Mouse (Mus musculus): ENCODE results near the gene A3galt2. TPM values are rescaled to one million over a fixed set of nuclear protein-coding genes. Genes with fewer than 3 reads are reported as not detected.
A peak's percentile ranks its signal among the peaks of the same experiment; 100 is the strongest.

Gene A3galt2
- polyA plus RNA-seq, 1 experiment = 0.32 TPM

GRCm38 (mm10) chr4:128742379-128742970, 12.7 kb upstream of the A3galt2 start:
- H3K27me3 ChIP-seq (ENCODE audit: control insufficient read depth, insufficient read depth, low read length) = no peaks in the 10 kb centered on the region
- TF ChIP-seq CTCF (IDR thresholded peaks at IDR 0.05; ENCODE audit: extremely low read depth, insufficient read length, insufficient replicate concordance, low read depth, low read length) (no peak), POLR2A (IDR thresholded peaks at IDR 0.05; ENCODE audit: low read depth, low read length) (no peak)
- 83% methylated on average over 10 of the region's 10 CpGs for WGBS
- H3K4me1 ChIP-seq (ENCODE audit: control insufficient read depth, insufficient read depth, insufficient read length, low read length) = peaks cover 8% of the 10 kb centered on the region; the same call in 1 of the 2 replicates
- peaks cover 39% of the 10 kb centered on the region for H3K36me3 ChIP-seq (ENCODE audit: control insufficient read depth, insufficient read depth, low read length)
- H3K27ac ChIP-seq (ENCODE audit: insufficient read depth, low read depth, low read length) = no peak overlapping the region
- H3K4me3 ChIP-seq (ENCODE audit: low read depth, low read length) = no peak overlapping the region

- Histone ChIP-seq H3K4me1 (ENCODE audit: control insufficient read depth, insufficient read depth, insufficient read length, low read length) (peaks cover 3% of the 10 kb centered on the region; the same call in 1 of the 2 replicates), H3K36me3 (ENCODE audit: control insufficient read depth, insufficient read depth, low read length) (peaks cover 46% of the 10 kb centered on the region), H3K27me3 (ENCODE audit: control insufficient read depth, insufficient read depth, low read length) (no peaks in the 10 kb centered on the region), H3K27ac (ENCODE audit: insufficient read depth, low read depth, low read length) (no peak overlapping the region), H3K4me3 (ENCODE audit: low read depth, low read length) (no peak overlapping the region)
- WGBS = 79% methylated on average over 12 of the region's 12 CpGs
- no peak for TF ChIP-seq POLR2A (IDR thresholded peaks at IDR 0.05; ENCODE audit: low read depth, low read length)
These were observed 12.0 kb upstream of the A3galt2 start for GRCm38 (mm10) chr4:128743031-128743626.

GRCm38 (mm10) chr4:128745160-128745559, 10.0 kb upstream of the A3galt2 start:
- Histone ChIP-seq H3K4me3 (ENCODE audit: low read depth, low read length) (no peak overlapping the region), H3K27me3 (ENCODE audit: control insufficient read depth, insufficient read depth, low read length) (no peaks in the 10 kb centered on the region), H3K36me3 (ENCODE audit: control insufficient read depth, insufficient read depth, low read length) (peaks cover 65% of the 10 kb centered on the region), H3K27ac (ENCODE audit: insufficient read depth, low read depth, low read length) (no peak overlapping the region), H3K4me1 (ENCODE audit: control insufficient read depth, insufficient read depth, insufficient read length, low read length) (peaks cover 3% of the 10 kb centered on the region; the same call in 1 of the 2 replicates)
- no peak for TF ChIP-seq POLR2A (IDR thresholded peaks at IDR 0.05; ENCODE audit: low read depth, low read length)
- 84% methylated on average over 8 of the region's 8 CpGs for WGBS

- TF ChIP-seq CTCF (IDR thresholded peaks at IDR 0.05; ENCODE audit: extremely low read depth, insufficient read length, insufficient replicate concordance, low read depth, low read length) = no peak
- TF ChIP-seq POLR2A (IDR thresholded peaks at IDR 0.05; ENCODE audit: low read depth, low read length) = no peak
- peaks cover 89% of the 10 kb centered on the region for H3K36me3 ChIP-seq (ENCODE audit: control insufficient read depth, insufficient read depth, low read length)
- no peak overlapping the region for H3K4me3 ChIP-seq (ENCODE audit: low read depth, low read length)
- H3K4me1 ChIP-seq (ENCODE audit: control insufficient read depth, insufficient read depth, insufficient read length, low read length) = no peaks in the 10 kb centered on the region
- no peaks in the 10 kb centered on the region for H3K27me3 ChIP-seq (ENCODE audit: control insufficient read depth, insufficient read depth, low read length)
- no peak overlapping the region for H3K27ac ChIP-seq (ENCODE audit: insufficient read depth, low read depth, low read length)
- 81% methylated on average over 22 of the region's 22 CpGs for WGBS
These were observed 7.4 kb upstream of the A3galt2 start for GRCm38 (mm10) chr4:128747614-128748270.

GRCm38 (mm10) chr4:128748309-128748708, 6.9 kb upstream of the A3galt2 start:
- Histone ChIP-seq H3K4me3 (ENCODE audit: low read depth, low read length) (no peak overlapping the region), H3K27ac (ENCODE audit: insufficient read depth, low read depth, low read length) (no peak overlapping the region), H3K36me3 (ENCODE audit: control insufficient read depth, insufficient read depth, low read length) (peaks cover 90% of the 10 kb centered on the region), H3K27me3 (ENCODE audit: control insufficient read depth, insufficient read depth, low read length) (no peaks in the 10 kb centered on the region), H3K4me1 (ENCODE audit: control insufficient read depth, insufficient read depth, insufficient read length, low read length) (no peaks in the 10 kb centered on the region)
- TF ChIP-seq CTCF (IDR thresholded peaks at IDR 0.05; ENCODE audit: extremely low read depth, insufficient read length, insufficient replicate concordance, low read depth, low read length) (no peak), POLR2A (IDR thresholded peaks at IDR 0.05; ENCODE audit: low read depth, low read length) (no peak)
- 91% methylated on average over 7 of the region's 7 CpGs for WGBS

DNA sequence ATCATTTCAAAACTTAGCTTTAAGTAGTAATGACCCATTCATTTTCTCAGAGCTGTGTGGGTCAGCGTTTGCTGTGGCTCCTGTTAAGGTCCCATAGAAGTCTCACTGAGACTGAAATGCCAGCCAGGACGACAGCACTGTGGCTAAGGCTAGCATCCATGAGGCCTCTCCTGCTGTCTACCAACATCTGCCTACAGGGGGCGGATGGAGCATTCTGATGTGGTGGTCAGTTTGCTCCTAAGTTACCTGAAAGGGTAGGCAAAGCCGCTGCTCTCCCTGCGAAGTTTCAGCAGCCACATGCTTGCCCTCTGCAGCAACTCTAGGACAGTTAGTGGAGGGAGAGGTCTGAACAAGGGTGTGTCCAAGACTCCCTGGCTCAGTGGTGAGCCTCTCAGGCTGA, 4.2 kb upstream of the A3galt2 start:
- WGBS = 75% methylated on average over 5 of the region's 5 CpGs
- Histone ChIP-seq H3K4me1 (ENCODE audit: control insufficient read depth, insufficient read depth, insufficient read length, low read length) (no peaks in the 10 kb centered on the region), H3K27me3 (ENCODE audit: control insufficient read depth, insufficient read depth, low read length) (no peaks in the 10 kb centered on the region), H3K27ac (ENCODE audit: insufficient read depth, low read depth, low read length) (no peak overlapping the region), H3K4me3 (ENCODE audit: low read depth, low read length) (no peak overlapping the region), H3K36me3 (ENCODE audit: control insufficient read depth, insufficient read depth, low read length) (peaks cover 72% of the 10 kb centered on the region)
- TF ChIP-seq POLR2A (IDR thresholded peaks at IDR 0.05; ENCODE audit: low read depth, low read length) = no peak
- TF ChIP-seq CTCF (IDR thresholded peaks at IDR 0.05; ENCODE audit: extremely low read depth, insufficient read length, insufficient replicate concordance, low read depth, low read length) = peak; percentile 8; the same call in 1 of the 2 replicates

- no peak for TF ChIP-seq CTCF (IDR thresholded peaks at IDR 0.05; ENCODE audit: extremely low read depth, insufficient read length, insufficient replicate concordance, low read depth, low read length)
- TF ChIP-seq POLR2A (IDR thresholded peaks at IDR 0.05; ENCODE audit: low read depth, low read length) = no peak
- H3K27ac ChIP-seq (ENCODE audit: insufficient read depth, low read depth, low read length) = no peak overlapping the region
- no peaks in the 10 kb centered on the region for H3K27me3 ChIP-seq (ENCODE audit: control insufficient read depth, insufficient read depth, low read length)
- H3K4me1 ChIP-seq (ENCODE audit: control insufficient read depth, insufficient read depth, insufficient read length, low read length) = no peaks in the 10 kb centered on the region
- H3K36me3 ChIP-seq (ENCODE audit: control insufficient read depth, insufficient read depth, low read length) = peaks cover 60% of the 10 kb centered on the region
- no peak overlapping the region for H3K4me3 ChIP-seq (ENCODE audit: low read depth, low read length)
- WGBS = 86% methylated on average over 13 of the region's 13 CpGs
These were observed 3.0 kb upstream of the A3galt2 start for GRCm38 (mm10) chr4:128752031-128752757.
